Mouse (Mus musculus) E14TG2a.4 (cell line): ENCODE results near the gene Wbp1l.

ENCODE experiments used
- CTCF ChIP-seq: conservative IDR thresholded peaks from 2 replicates; pipeline ENCODE4 v1.5.1; 2014; ENCODE audit warnings: low read length
- NANOG ChIP-seq: IDR thresholded peaks from 2 replicates; pipeline ENCODE4 v1.6.1; 2014; ENCODE audit warnings: borderline replicate concordance, low read length, mixed read lengths
- POU5F1 ChIP-seq: IDR thresholded peaks from 2 replicates; pipeline ENCODE4 v1.6.1; 2014; ENCODE audit warnings: low read length, borderline replicate concordance

DNA sequence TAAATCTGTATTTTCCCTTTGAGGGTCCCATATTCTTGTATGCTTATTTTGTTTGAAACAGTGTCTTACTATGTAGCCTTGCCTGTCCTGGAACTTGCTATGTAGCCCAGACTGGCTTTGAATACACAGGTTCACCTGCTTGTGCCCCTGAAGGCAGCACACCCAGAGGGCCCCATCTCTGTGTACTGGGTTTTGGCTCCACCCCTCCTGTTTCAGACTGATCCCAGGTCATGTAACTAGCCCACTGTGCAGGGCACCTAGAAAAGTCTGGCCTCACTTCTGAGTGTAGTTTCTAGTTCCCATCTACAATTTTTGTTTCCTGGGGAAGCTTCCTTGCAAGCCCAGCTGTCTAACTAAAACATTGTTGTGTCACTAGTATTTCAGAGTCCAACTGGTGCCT is 40.2 kb downstream of the Wbp1l start:
- TF ChIP-seq POU5F1 (no peak), CTCF (no peak), NANOG (no peak)
